Mouse (Mus musculus): ENCODE data around the gene Rhbdf1. TPM values are rescaled to one million over a fixed set of nuclear protein-coding genes. Genes with fewer than 3 reads are reported as not detected.

Gene Rhbdf1
- total RNA-seq, 2 experiments from 2014 or later, result 18.4 to 24.4 TPM

DNA sequence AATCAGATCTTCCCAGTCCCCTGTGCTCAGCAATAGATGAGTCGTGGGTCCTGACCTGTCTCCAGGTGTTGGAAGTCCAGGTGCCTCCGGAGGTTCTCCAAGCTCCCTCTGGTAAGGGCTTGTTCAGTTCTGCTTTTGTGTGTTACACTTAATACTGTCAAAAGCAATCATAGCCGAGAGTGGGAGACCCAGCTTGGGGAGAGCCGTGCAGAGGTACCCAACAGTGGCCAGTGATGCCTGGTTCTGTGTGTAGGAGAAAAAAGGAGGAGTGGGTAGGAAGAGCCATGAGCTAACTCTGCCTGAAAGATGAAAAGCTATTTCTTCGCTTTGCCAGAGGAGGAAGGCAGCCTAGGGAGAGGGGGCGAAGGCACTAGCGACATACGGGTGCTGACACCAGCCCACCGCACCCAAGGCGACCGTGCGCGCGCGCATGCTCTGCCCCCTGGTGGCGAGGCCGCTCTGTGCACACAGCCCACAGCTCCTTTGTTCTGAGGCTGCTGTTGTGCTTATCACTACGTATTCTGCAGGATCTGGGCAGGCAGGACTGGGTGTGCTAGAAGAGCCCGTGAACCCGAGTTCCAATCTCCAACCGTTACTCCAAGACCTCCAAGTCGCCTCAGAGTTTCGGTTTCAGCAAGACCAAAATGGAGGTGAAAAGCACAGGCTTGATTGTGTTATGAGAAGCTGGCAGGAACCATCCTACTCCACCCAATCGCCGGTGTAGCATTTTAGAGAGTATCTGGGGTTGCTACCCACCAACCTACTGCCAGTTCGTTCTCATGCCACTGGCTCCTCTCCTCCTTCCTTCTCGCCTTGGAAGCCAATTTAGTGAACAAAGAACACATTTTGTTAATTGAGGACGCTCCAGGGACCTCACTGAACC is 59.9 kb downstream of the Rhbdf1 start:
- intact Hi-C loops (cut with DNase I; ENCODE audit: low total_unique reads), result loop anchor here (5.0 kb wide), 1 partner anchor 165 kb away; no protein-coding TSS in a partner anchor
- DNase-seq, result peak; percentile 67

DNA sequence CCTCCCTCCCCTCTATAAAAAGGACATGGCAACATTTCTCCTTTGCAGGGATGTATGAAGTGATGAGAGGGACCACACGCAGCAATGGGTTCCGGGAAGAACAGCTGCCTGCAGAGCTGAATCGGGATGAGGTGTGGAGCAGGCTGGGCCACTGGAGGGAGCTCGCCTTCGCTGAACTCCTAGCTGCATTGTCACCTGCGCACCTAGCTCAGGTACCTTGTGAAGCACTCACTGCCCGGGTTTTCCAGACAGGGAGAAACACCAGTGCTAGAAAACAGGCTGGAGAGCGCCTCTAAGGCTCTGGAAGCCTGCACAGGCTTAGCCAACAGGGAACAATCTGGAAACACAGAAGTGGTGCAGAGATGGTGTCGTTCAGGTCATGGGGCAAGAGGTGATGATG is 60.6 kb downstream of the Rhbdf1 start:
- intact Hi-C loops (cut with DNase I; ENCODE audit: low total_unique reads), result loop anchor here (5.0 kb wide), 1 partner anchor 164 kb away; no protein-coding TSS in a partner anchor
- no peak for DNase-seq

- intact Hi-C loops (cut with DNase I; ENCODE audit: low total_unique reads), result loop anchor here (5.0 kb wide), 1 partner anchor 163 kb away; no protein-coding TSS in a partner anchor
- no peak for DNase-seq
These were observed 61.8 kb downstream of the Rhbdf1 start for GRCm38 (mm10) chr11:32160341-32160740.

Other genes with a start within 250 kb of the Rhbdf1 start
- under 1 TPM; 0.40 to 0.68 TPM for gene Nsg2, start 221.8 kb downstream of the Rhbdf1 start, total RNA-seq (2021)
- gene Il9r, start 22.0 kb downstream of the Rhbdf1 start, total RNA-seq (2021), result under 1 TPM in 1 of 2 experiments, not detected in 1; 0.31 TPM
- 1 to 10 TPM; 8.6 to 8.9 TPM for gene Snrnp25, start 16.9 kb downstream of the Rhbdf1 start, total RNA-seq (2021)
- 1 to 10 TPM; 7.9 to 9.6 TPM for gene Mpg, start 4.2 kb upstream of the Rhbdf1 start, total RNA-seq (2021)
- gene Nprl3, start 45.4 kb upstream of the Rhbdf1 start, total RNA-seq (2021), result 10 to 100 TPM; 17.8 to 19.2 TPM
- gene Hba-x, start 54.1 kb upstream of the Rhbdf1 start, total RNA-seq (2021), result not detected
- 1,000 to 10,000 TPM; 1,024 TPM for gene Hba-a1, start 61.2 kb upstream of the Rhbdf1 start, total RNA-seq (2021)
- gene Hbq1b, start 64.7 kb upstream of the Rhbdf1 start, total RNA-seq (2021), result under 1 TPM in 1 of 2 experiments, not detected in 1; 0.41 TPM
- gene Hba-a2, start 74.2 kb upstream of the Rhbdf1 start, total RNA-seq (2021), result 100 to 1,000 TPM; 795 to 814 TPM
- not detected for gene Hbq1a, start 77.8 kb upstream of the Rhbdf1 start, total RNA-seq (2021)
- gene Sh3pxd2b, start 125.5 kb upstream of the Rhbdf1 start, total RNA-seq (2021), result 10 to 100 TPM; 15.1 to 16.8 TPM
- gene Ubtd2, start 233.1 kb upstream of the Rhbdf1 start, total RNA-seq (2021), result 10 to 100 TPM; 18.9 to 21.4 TPM

Data from gastrocnemius, postnatal 14 days (tissue).